Mouse (Mus musculus) ZHBTc4 (cell line): Measurements from ENCODE around the gene Wfdc5.
A peak's percentile ranks its signal among the peaks of the same experiment; 100 is the strongest.

Experiments
- DNase-seq: peaks from one replicate; pipeline ENCODE4 v3.0.0-alpha.2; 2011; ENCODE audit warnings: low read depth, low spot score

Wfdc5 gene

DNA sequence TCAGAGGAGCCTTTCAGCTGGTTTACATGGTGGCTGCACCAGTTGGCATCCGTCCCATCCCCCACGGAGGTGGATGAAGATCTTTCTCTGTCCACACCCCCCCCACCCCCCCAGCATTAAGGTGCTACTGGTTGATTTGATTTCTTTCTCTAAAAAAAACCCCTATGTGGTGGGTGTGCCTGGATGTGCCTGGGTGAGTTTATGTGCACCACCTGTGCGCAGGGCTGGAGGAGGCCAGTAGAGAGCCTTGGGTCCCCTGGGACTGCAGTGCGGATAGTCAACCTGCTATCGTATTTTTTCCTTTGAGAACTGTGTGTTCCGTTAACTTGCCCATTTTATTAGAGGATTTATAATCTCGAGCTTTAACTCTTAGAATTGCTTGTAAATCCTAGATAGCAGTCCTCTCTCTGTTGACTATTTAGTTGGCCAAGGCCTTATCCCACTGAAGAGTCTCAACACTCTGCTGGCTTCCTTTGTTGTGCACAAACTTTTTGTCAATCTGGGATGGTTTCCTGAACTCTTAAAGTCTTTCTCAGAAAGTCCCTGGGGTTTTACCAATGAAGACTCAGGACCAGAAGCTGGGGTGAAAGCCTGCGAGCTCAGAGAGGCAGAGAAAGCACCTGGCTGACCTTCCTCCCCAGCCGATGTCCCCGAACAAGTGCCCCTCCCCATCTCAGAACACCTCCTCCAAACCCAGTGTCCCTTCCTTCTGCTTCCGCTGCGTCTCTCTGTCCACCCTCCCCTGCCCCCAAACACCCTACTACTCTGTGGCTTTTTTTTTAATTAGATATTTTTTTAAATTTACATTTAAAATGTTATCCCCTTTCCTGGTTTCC is 53.7 kb downstream of the Wfdc5 start:
- DNase-seq = no peak

DNA sequence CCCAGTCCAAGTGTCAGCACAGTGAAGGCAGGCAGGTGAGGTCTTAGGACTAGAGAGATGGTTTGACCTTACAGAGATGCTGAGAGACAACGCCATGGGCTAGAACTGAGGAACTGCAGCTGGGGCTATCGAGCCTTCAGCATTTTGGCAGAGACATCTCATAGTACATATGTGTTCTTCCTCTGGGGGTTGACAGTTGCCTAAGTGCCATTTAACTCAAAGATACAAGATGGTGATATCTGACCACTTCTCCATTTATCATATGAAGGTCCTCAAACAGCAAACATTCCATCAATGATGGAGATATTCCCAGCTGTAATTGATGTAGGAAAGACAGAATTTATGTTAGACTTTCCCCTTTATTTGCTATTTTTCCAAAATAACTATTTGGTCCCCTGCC is 55.2 kb downstream of the Wfdc5 start:
- DNase-seq = no peak

DNA sequence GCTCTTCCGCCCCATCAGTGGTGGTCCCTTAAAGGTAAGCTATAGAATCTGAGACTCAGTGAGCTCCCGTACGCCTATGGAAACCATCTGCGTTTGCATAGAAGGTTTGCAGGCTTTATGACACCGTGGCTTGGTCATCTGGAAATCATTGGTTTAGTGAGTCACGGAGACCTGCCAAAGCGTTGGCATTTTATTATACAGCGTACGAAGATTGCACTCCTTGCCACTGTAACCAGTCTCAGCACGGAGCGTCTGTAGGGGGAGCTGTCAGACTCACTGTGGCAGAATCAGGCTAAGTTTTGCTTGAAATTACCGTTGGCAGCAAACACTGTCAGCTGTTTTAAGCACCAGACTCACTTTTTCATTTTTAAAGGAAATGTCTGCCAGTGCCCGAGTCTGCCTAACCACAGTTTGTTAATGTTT is 56.0 kb downstream of the Wfdc5 start:
- peak; percentile 28 for DNase-seq
